Mouse (Mus musculus) olfactory bulb, adult 2 months (tissue): ENCODE measurements at regions not wholly inside any gene's neighbourhood (a gene's known extent, or its start where the extent isn't known, plus 50 kb on each side); places are given as distances from the start of the nearest gene placed in this dataset.

Experiments used
- CTCF ChIP-seq: fragments of 200-500 bp; IDR thresholded peaks from 2 replicates; pipeline ENCODE4 v1.5.1; 2012; ENCODE audit warnings: low read depth, mild to moderate bottlenecking, low read length, moderate library complexity; ENCODE audit not compliant: insufficient read depth
- POLR2A ChIP-seq: fragments of 200-500 bp; IDR thresholded peaks from 2 replicates; pipeline ENCODE4 v1.6.1; 2012; ENCODE audit warnings: mild to moderate bottlenecking, low read depth, low read length, moderate library complexity; ENCODE audit not compliant: insufficient read depth

GRCm38 (mm10) chr12:39692043-39692442, 345.8 kb downstream of the Arl4a start:
- TF ChIP-seq CTCF (no peak), POLR2A (no peak)
